Mouse (Mus musculus): Measurements from ENCODE around the gene Dhh. TPM values are rescaled to one million over a fixed set of nuclear protein-coding genes. Genes with fewer than 3 reads are reported as not detected.

The Dhh gene
- total and polyA plus RNA-seq, 3 experiments, result not detected

DNA sequence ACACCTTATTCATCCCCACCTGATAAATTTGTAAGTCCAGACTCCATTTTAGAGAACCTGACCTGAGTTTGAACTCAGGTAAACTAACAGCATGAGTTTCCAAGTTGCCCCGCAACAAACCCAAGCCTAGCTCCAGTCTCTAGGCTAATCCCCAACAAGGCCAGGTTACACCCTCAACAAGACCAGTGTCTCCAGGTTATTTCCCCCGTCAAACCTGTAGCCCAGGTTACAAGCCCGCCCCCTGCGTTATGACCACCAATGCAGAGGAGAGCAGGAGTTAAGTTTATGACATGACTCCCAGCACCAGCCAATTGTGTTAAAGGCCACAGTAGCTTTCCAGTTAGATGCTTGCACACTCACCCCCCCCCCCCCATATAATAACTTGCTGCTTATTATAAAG, 44.8 kb upstream of the Dhh start:
- in situ Hi-C loops (cut with MboI; ENCODE audit: low pct_ligation_motif_present, low pct_unique_long_range_greater_than_20kb, low sequenced_read_pairs) (loop anchor here (25.0 kb wide), 2 partner anchors 1281 to 1356 kb away; no protein-coding TSS in a partner anchor), dilution Hi-C loops (cut with MboI; ENCODE audit: extremely low pct_ligation_motif_present, extremely low pct_unique_long_range_greater_than_20kb, low sequenced_read_pairs) (no loop called here)
- Histone ChIP-seq H3K27ac (ENCODE audit: insufficient read depth, low read depth) (no peak overlapping the region), H3K36me3 (replicated peaks in 1 of 2; ENCODE audit: control insufficient read depth in 1 of 2, insufficient read depth in 1 of 2, low read length in 1 of 2) (peaks cover 0 to 22% of the 10 kb centered on the region in 2 experiments), H3K79me2 (replicated peaks; ENCODE audit: control insufficient read depth, extremely low read depth, insufficient read depth, poor library complexity, severe bottlenecking) (no peaks in the 10 kb centered on the region), H3K9ac (ENCODE audit: insufficient read depth, low read depth) (no peak overlapping the region), H3K4me1 (ENCODE audit: control insufficient read depth in 1 of 2, insufficient read depth in 2 of 2) (no peaks in the 10 kb centered on the region), H3K4me3 (replicated peaks in 1 of 3; ENCODE audit: low read depth in 2 of 3, low read length in 2 of 3, poor library complexity in 1 of 3) (no peak overlapping the region), H3K4me2 (ENCODE audit: insufficient read depth, low read depth, poor library complexity, severe bottlenecking) (no peak overlapping the region), H3K27me3 (replicated peaks) (no peaks in the 10 kb centered on the region), H3K9me3 (replicated peaks; ENCODE audit: low read length) (no peaks in the 10 kb centered on the region)
- no peak for TF ChIP-seq ETS1 (conservative IDR thresholded peaks at IDR 0.05; ENCODE audit: low read depth, low read length)
- TF ChIP-seq ZMIZ1 (IDR thresholded peaks at IDR 0.05; ENCODE audit: low read depth, low read length), result no peak
- TF ChIP-seq RCOR1 (conservative IDR thresholded peaks at IDR 0.05; ENCODE audit: low read depth, low read length), result no peak
- no peak for TF ChIP-seq MXI1 (IDR thresholded peaks at IDR 0.05; ENCODE audit: low read depth, low read length)
- no peak for TF ChIP-seq MAX (IDR thresholded peaks at IDR 0.05; ENCODE audit: low read length)
- no peak for TF ChIP-seq RAD21 (IDR thresholded peaks at IDR 0.05; ENCODE audit: low read depth, low read length)
- no peak for TF ChIP-seq ZC3H11A (IDR thresholded peaks at IDR 0.05; ENCODE audit: low read depth, low read length)
- TF ChIP-seq NELFE (IDR thresholded peaks at IDR 0.05; ENCODE audit: low read depth, low read length), result no peak
- no peak for TF ChIP-seq ELF1 (IDR thresholded peaks at IDR 0.05; ENCODE audit: low read depth, low read length)
- TF ChIP-seq JUN (IDR thresholded peaks at IDR 0.05; ENCODE audit: insufficient read depth, low read depth, low read length), result no peak
- no peak for TF ChIP-seq MEF2A (IDR thresholded peaks at IDR 0.05; ENCODE audit: borderline replicate concordance, low read depth, low read length)
- TF ChIP-seq TCF12 (IDR thresholded peaks at IDR 0.05; ENCODE audit: low read depth, low read length), result no peak
- TF ChIP-seq ZKSCAN1 (IDR thresholded peaks at IDR 0.05; ENCODE audit: borderline replicate concordance, low read depth, low read length), result no peak
- no peak for TF ChIP-seq IRF4 (IDR thresholded peaks at IDR 0.05; ENCODE audit: low read depth, low read length)
- TF ChIP-seq NRF1 (IDR thresholded peaks at IDR 0.05; ENCODE audit: low read depth, low read length), result no peak
- TF ChIP-seq CTCF (conservative IDR thresholded peaks at IDR 0.05 in 1 of 2, IDR thresholded peaks at IDR 0.05 in 1 of 2; ENCODE audit: low read depth in 2 of 2, low read length in 2 of 2), result no peak
- DNase-seq (ENCODE audit: extremely low read depth), result no peak

DNA sequence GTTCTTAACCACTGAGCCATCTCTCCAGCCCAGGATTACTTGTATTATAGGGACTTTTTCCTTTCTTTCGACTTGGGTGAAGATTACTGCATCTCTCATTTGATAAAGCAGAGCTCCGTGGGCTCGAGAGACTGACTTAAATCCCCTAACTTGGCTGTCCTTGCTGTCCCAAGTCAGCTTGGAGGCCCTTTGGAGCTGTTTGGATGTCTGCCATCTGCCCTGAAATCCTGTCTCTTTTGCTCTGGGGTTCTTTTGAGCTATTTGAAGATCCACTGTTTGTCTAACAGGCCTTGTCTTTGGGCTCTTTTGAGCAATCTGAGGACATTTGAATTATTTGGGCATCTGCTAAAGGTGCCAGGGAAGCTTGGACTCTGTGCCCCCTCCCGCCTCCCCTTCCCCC, 43.7 kb upstream of the Dhh start:
- dilution Hi-C loops (cut with MboI; ENCODE audit: extremely low pct_ligation_motif_present, extremely low pct_unique_long_range_greater_than_20kb, low sequenced_read_pairs) (no loop called here), in situ Hi-C loops (cut with MboI; ENCODE audit: low pct_ligation_motif_present, low pct_unique_long_range_greater_than_20kb, low sequenced_read_pairs) (loop anchor here (25.0 kb wide), 2 partner anchors 1280 to 1355 kb away; no protein-coding TSS in a partner anchor)
- H3K79me2 ChIP-seq (replicated peaks; ENCODE audit: control insufficient read depth, extremely low read depth, insufficient read depth, poor library complexity, severe bottlenecking), result no peaks in the 10 kb centered on the region
- TF ChIP-seq MYC (IDR thresholded peaks at IDR 0.05; ENCODE audit: low read depth, low read length), result no peak
- TF ChIP-seq NELFE (IDR thresholded peaks at IDR 0.05; ENCODE audit: low read depth, low read length), result no peak
- TF ChIP-seq ZMIZ1 (IDR thresholded peaks at IDR 0.05; ENCODE audit: low read depth, low read length), result no peak
- TF ChIP-seq MAX (IDR thresholded peaks at IDR 0.05; ENCODE audit: low read length), result no peak
- H3K27me3 ChIP-seq (replicated peaks), result no peaks in the 10 kb centered on the region
- H3K4me1 ChIP-seq (ENCODE audit: control insufficient read depth in 1 of 2, insufficient read depth in 2 of 2), result peaks cover 3 to 4% of the 10 kb centered on the region in 2 experiments; a peak in 3 of 4 replicates
- no peak for DNase-seq (ENCODE audit: extremely low read depth)
- H3K9ac ChIP-seq (ENCODE audit: insufficient read depth, low read depth), result no peak overlapping the region
- no peak overlapping the region for H3K4me3 ChIP-seq (replicated peaks in 1 of 3; ENCODE audit: low read depth in 2 of 3, low read length in 2 of 3, poor library complexity in 1 of 3)
- H3K9me3 ChIP-seq (replicated peaks; ENCODE audit: low read length), result no peaks in the 10 kb centered on the region
- H3K36me3 ChIP-seq (replicated peaks in 1 of 2; ENCODE audit: control insufficient read depth in 1 of 2, insufficient read depth in 1 of 2, low read length in 1 of 2), result peaks cover 0 to 25% of the 10 kb centered on the region in 2 experiments
- H3K27ac ChIP-seq (ENCODE audit: insufficient read depth, low read depth), result no peak overlapping the region
- no peak overlapping the region for H3K4me2 ChIP-seq (ENCODE audit: insufficient read depth, low read depth, poor library complexity, severe bottlenecking)

All from CH12.LX (cell line).